Mouse (Mus musculus): ENCODE data around the gene Dtx3. TPM values are rescaled to one million over a fixed set of nuclear protein-coding genes. Genes with fewer than 3 reads are reported as not detected.

Dtx3 gene
- total RNA-seq, 1 experiment: 29.5 TPM

DNA sequence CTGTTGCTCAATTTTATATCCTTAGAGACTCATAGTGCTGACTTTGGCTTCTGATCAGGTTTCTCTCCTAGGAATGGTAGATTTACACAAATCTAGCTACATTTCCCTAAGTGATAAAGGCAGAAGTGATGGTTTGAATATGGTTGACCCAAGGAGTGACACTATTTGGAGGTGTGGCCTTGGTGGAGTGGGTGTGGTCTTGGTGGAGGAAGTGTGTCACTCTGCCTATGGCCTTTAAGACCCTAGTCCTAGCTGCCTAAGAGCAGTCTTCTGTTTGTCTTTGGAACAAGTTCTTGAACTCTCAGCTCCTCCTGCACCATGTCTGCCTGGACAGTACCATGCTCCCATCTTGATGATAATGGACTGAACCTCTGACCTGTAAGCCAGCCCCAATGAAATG is 21.6 kb upstream of the Dtx3 start:
- no peak overlapping the region for H3K4me3 ChIP-seq (ENCODE audit: insufficient read depth in 1 of 2, low read depth in 1 of 2, low read length in 2 of 2, poor library complexity in 1 of 2, severe bottlenecking in 1 of 2)
- TF ChIP-seq CHD2 (IDR thresholded peaks at IDR 0.05; ENCODE audit: low read depth, low read length) (no peak), ZC3H11A (IDR thresholded peaks at IDR 0.05; ENCODE audit: borderline replicate concordance, low read depth, low read length) (no peak), ZNF384 (IDR thresholded peaks at IDR 0.05; ENCODE audit: low read depth, low read length) (no peak), MAFK (IDR thresholded peaks at IDR 0.05; ENCODE audit: insufficient read depth, low read depth, low read length) (no peak), HCFC1 (IDR thresholded peaks at IDR 0.05; ENCODE audit: borderline replicate concordance, insufficient read depth, low read length) (no peak)

DNA sequence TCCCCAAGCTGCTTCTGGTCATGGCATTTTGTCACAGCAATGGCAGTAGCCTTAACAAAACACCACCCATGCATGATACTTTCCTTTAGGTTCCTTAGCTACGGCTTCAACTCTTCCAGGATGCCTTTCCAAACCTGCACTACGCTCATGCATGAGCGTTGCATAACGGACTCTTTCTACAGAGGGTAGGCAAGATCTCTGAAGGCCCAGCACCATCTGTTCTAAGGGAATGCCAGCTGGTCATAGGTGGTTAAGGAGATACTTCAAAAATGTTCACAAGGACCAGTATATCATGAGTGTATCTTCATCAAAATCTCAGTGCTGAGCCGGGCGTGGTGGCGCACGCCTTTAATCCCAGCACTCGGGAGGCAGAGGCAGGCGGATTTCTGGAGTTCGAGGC is 20.9 kb upstream of the Dtx3 start:
- no peak overlapping the region for H3K27ac ChIP-seq (ENCODE audit: insufficient read depth, low read depth, low read length, poor library complexity, severe bottlenecking)
- no peaks in the 10 kb centered on the region for H3K9me3 ChIP-seq (ENCODE audit: control insufficient read depth, insufficient read depth, low read depth, low read length)
- in situ Hi-C loops (cut with MboI; ENCODE audit: low sequenced_read_pairs in 2 of 2, unreplicated experiment in 2 of 2): no loop called here

More for the DNA sequence above, 21.6 kb upstream of the Dtx3 start:
- H3K36me3 ChIP-seq (ENCODE audit: control insufficient read depth, insufficient read depth, low read length, poor library complexity, severe bottlenecking): no peaks in the 10 kb centered on the region
- DNase-seq (ENCODE audit: low read depth, low spot score): no peak
- H3K27ac ChIP-seq (ENCODE audit: insufficient read depth, low read depth, low read length, poor library complexity, severe bottlenecking): no peak overlapping the region
- no peak overlapping the region for H3K9ac ChIP-seq (ENCODE audit: insufficient read depth, low read depth, low read length, poor library complexity, severe bottlenecking)
- in situ Hi-C loops (cut with MboI; ENCODE audit: low sequenced_read_pairs in 2 of 2, unreplicated experiment in 2 of 2): no loop called here
- H3K4me1 ChIP-seq (ENCODE audit: control insufficient read depth in 2 of 2, insufficient read depth in 2 of 2, low read length in 2 of 2, poor library complexity in 1 of 2): peaks cover 5 to 7% of the 10 kb centered on the region in 2 experiments; a peak in 3 of 4 replicates
- H3K9me3 ChIP-seq (ENCODE audit: control insufficient read depth, insufficient read depth, low read depth, low read length): no peaks in the 10 kb centered on the region

DNA sequence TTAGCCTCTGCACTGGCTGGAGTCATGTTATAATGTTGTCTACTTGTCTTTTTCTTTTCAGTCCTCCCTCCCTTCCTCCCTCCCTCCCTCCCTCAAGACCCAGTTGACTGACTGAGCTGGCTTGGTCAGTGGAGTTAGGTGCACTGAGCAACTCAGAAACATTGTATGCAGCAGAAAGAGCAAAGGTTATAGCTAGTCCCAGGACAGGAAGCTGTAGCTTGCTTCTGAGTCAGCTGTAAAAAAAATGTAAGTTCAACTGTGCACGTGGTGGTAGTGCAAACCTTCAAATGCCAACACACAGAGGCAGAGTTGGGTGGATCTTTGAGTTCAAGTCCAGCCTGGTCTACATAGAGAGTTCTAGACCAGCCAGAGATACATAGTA is 18.9 kb upstream of the Dtx3 start:
- no peak overlapping the region for H3K4me3 ChIP-seq (ENCODE audit: insufficient read depth in 1 of 2, low read depth in 1 of 2, low read length in 2 of 2, poor library complexity in 1 of 2, severe bottlenecking in 1 of 2)
- no peaks in the 10 kb centered on the region for H3K9me3 ChIP-seq (ENCODE audit: control insufficient read depth, insufficient read depth, low read depth, low read length)
- in situ Hi-C loops (cut with MboI; ENCODE audit: low sequenced_read_pairs in 2 of 2, unreplicated experiment in 2 of 2): no loop called here
- H3K9ac ChIP-seq (ENCODE audit: insufficient read depth, low read depth, low read length, poor library complexity, severe bottlenecking): no peak overlapping the region
- peaks cover 2% of the 10 kb centered on the region; the same call in 1 of the 2 replicates for H3K36me3 ChIP-seq (ENCODE audit: control insufficient read depth, insufficient read depth, low read length, poor library complexity, severe bottlenecking)
- TF ChIP-seq ZNF384 (IDR thresholded peaks at IDR 0.05; ENCODE audit: low read depth, low read length) (no peak), MAFK (IDR thresholded peaks at IDR 0.05; ENCODE audit: insufficient read depth, low read depth, low read length) (no peak), CHD2 (IDR thresholded peaks at IDR 0.05; ENCODE audit: low read depth, low read length) (no peak), HCFC1 (IDR thresholded peaks at IDR 0.05; ENCODE audit: borderline replicate concordance, insufficient read depth, low read length) (no peak)
- peaks cover 9 to 10% of the 10 kb centered on the region in 2 experiments; a peak in 3 of 4 replicates for H3K4me1 ChIP-seq (ENCODE audit: control insufficient read depth in 2 of 2, insufficient read depth in 2 of 2, low read length in 2 of 2, poor library complexity in 1 of 2)
- no peak for DNase-seq (ENCODE audit: low read depth, low spot score)
- no peak overlapping the region; the same call in 1 of the 2 replicates for H3K27ac ChIP-seq (ENCODE audit: insufficient read depth, low read depth, low read length, poor library complexity, severe bottlenecking)

More for the DNA sequence above, 20.9 kb upstream of the Dtx3 start:
- H3K36me3 ChIP-seq (ENCODE audit: control insufficient read depth, insufficient read depth, low read length, poor library complexity, severe bottlenecking): no peaks in the 10 kb centered on the region
- H3K4me3 ChIP-seq (ENCODE audit: insufficient read depth in 1 of 2, low read depth in 1 of 2, low read length in 2 of 2, poor library complexity in 1 of 2, severe bottlenecking in 1 of 2): no peak overlapping the region
- DNase-seq (ENCODE audit: low read depth, low spot score): no peak
- H3K9ac ChIP-seq (ENCODE audit: insufficient read depth, low read depth, low read length, poor library complexity, severe bottlenecking): no peak overlapping the region
- TF ChIP-seq ZC3H11A (IDR thresholded peaks at IDR 0.05; ENCODE audit: borderline replicate concordance, low read depth, low read length) (no peak), CHD2 (IDR thresholded peaks at IDR 0.05; ENCODE audit: low read depth, low read length) (no peak), HCFC1 (IDR thresholded peaks at IDR 0.05; ENCODE audit: borderline replicate concordance, insufficient read depth, low read length) (no peak), MAFK (IDR thresholded peaks at IDR 0.05; ENCODE audit: insufficient read depth, low read depth, low read length) (no peak), ZNF384 (IDR thresholded peaks at IDR 0.05; ENCODE audit: low read depth, low read length) (no peak)
- peaks cover 5 to 7% of the 10 kb centered on the region in 2 experiments; a peak in 3 of 4 replicates for H3K4me1 ChIP-seq (ENCODE audit: control insufficient read depth in 2 of 2, insufficient read depth in 2 of 2, low read length in 2 of 2, poor library complexity in 1 of 2)

DNA sequence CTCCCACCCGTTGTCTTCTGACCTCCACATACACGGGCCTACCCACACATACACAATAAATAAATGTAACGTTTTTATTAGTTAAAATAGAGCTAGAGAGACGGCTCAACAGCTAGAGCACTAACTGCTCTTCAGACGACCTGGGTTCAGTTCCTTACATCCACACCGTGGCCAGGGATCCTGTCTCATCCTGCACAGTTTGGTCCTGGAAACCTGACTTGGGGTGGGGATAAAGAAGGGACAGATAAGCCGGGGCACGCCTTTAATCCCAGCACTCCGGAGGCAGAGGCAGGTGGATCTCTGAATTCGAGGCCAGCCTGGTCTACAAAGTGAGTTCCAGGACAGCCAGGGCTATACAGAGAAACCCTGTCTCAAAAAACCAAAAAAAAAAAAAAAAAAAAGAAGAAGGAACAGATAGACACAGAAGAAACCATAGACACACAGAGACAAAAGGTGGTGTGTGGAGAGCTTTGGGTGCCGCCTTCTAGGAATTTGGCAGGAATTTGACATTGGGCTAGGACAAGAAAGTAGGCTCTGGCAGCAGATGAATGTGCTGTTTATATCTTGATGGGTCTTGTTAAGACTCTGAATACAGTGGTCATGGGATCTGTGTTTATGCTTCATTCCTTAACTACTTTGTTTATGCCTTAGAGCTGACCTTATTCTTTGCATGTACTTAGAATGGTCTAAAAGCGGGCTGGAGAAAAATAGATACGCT is 18.3 kb upstream of the Dtx3 start:
- H3K4me1 ChIP-seq (ENCODE audit: control insufficient read depth in 2 of 2, insufficient read depth in 2 of 2, low read length in 2 of 2, poor library complexity in 1 of 2): peaks cover 9 to 11% of the 10 kb centered on the region in 2 experiments; a peak in 3 of 4 replicates
- TF ChIP-seq ZNF384 (IDR thresholded peaks at IDR 0.05; ENCODE audit: low read depth, low read length) (no peak), ZC3H11A (IDR thresholded peaks at IDR 0.05; ENCODE audit: borderline replicate concordance, low read depth, low read length) (no peak), HCFC1 (IDR thresholded peaks at IDR 0.05; ENCODE audit: borderline replicate concordance, insufficient read depth, low read length) (no peak), CHD2 (IDR thresholded peaks at IDR 0.05; ENCODE audit: low read depth, low read length) (no peak), MAFK (IDR thresholded peaks at IDR 0.05; ENCODE audit: insufficient read depth, low read depth, low read length) (no peak)
- H3K36me3 ChIP-seq (ENCODE audit: control insufficient read depth, insufficient read depth, low read length, poor library complexity, severe bottlenecking): peaks cover 4% of the 10 kb centered on the region; the same call in 1 of the 2 replicates
- H3K4me3 ChIP-seq (ENCODE audit: insufficient read depth in 1 of 2, low read depth in 1 of 2, low read length in 2 of 2, poor library complexity in 1 of 2, severe bottlenecking in 1 of 2): no peak overlapping the region
- no peaks in the 10 kb centered on the region for H3K9me3 ChIP-seq (ENCODE audit: control insufficient read depth, insufficient read depth, low read depth, low read length)
- in situ Hi-C loops (cut with MboI; ENCODE audit: low sequenced_read_pairs in 2 of 2, unreplicated experiment in 2 of 2): no loop called here
- H3K27ac ChIP-seq (ENCODE audit: insufficient read depth, low read depth, low read length, poor library complexity, severe bottlenecking): no peak overlapping the region; the same call in 1 of the 2 replicates
- H3K9ac ChIP-seq (ENCODE audit: insufficient read depth, low read depth, low read length, poor library complexity, severe bottlenecking): no peak overlapping the region
- no peak for DNase-seq (ENCODE audit: low read depth, low spot score)

All from ES-E14 (cell line).